Mouse (Mus musculus) cortical plate, adult 2 months (tissue): Measurements from ENCODE around the gene Man2a1. TPM values are rescaled to one million over a fixed set of nuclear protein-coding genes. Genes with fewer than 3 reads are reported as not detected.

Source experiments
- H3K27ac ChIP-seq: fragments of 200-500 bp; 2 replicates; pipeline ENCODE4 v1.5.1; 2012; ENCODE audit warnings: low read length, control low read depth, inconsistent platforms; ENCODE audit not compliant: insufficient read depth
- H3K4me1 ChIP-seq: fragments of 200-500 bp; 2 replicates; pipeline ENCODE4 v1.6.1; 2011; ENCODE audit warnings: low read length; ENCODE audit not compliant: control insufficient read depth, insufficient read depth
- H3K4me3 ChIP-seq: fragments of 200-500 bp; 2 replicates; pipeline ENCODE4 v1.5.1; 2011; ENCODE audit warnings: mild to moderate bottlenecking, low read length, control low read depth; ENCODE audit not compliant: insufficient read depth
- CTCF ChIP-seq: fragments of 200-500 bp; IDR thresholded peaks from 2 replicates; pipeline ENCODE4 v1.5.1; 2011; ENCODE audit warnings: mild to moderate bottlenecking, control low read depth, low read length; ENCODE audit not compliant: insufficient read depth; ENCODE audit errors: extremely low read depth
- POLR2A ChIP-seq: fragments of 200-500 bp; IDR thresholded peaks from 2 replicates; pipeline ENCODE4 v1.6.1; 2011; ENCODE audit warnings: mild to moderate bottlenecking, low read length, control low read depth; ENCODE audit not compliant: insufficient read depth; ENCODE audit errors: extremely low read depth
- polyA plus RNA-seq: library from polyadenylated mRNA; depleted of rRNA; stranded (reverse); fragments of >200 nt; gene quantifications from 2 replicates; pipeline ENCODE4 v1.2.3, GENCODE M21; 2012

The Man2a1 gene
- polyA plus RNA-seq, 1 experiment: 11.7 TPM

GRCm38 (mm10) chr17:64601751-64602578 lies 1.4 kb downstream of the Man2a1 start:
- Histone ChIP-seq H3K4me1 (peaks cover 3% of the 10 kb centered on the region; the same call in 1 of the 2 replicates), H3K27ac (peak overlapping the region; percentile 6; the same call in 1 of the 2 replicates), H3K4me3 (peak overlapping the region; percentile 71)
- TF ChIP-seq POLR2A (no peak), CTCF (peak; percentile 41)

DNA sequence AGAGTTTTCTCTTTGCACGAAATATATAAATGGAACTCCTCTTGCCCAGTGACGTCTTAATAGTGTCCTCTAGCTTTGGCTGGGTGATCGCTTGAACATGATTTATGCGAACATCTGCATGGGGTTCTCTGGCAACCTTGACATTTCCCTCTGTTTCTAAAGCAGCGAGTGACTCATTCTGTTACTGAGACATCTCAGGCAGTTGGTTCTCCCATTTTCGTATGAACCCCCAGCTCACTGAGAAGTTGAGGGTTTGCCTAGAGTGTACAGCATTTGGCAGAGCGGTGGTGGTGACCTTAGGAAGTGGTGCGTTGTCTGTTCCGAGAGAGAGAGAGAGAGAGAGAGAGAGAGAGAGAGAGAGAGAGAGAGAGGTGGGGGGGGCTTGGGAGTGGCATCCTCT lies 2.6 kb downstream of the Man2a1 start:
- H3K4me1 ChIP-seq: peaks cover 3% of the 10 kb centered on the region; the same call in 1 of the 2 replicates
- H3K4me3 ChIP-seq: peak overlapping the region; percentile 71
- H3K27ac ChIP-seq: no peak overlapping the region
- no peak for TF ChIP-seq CTCF
- TF ChIP-seq POLR2A: no peak

DNA sequence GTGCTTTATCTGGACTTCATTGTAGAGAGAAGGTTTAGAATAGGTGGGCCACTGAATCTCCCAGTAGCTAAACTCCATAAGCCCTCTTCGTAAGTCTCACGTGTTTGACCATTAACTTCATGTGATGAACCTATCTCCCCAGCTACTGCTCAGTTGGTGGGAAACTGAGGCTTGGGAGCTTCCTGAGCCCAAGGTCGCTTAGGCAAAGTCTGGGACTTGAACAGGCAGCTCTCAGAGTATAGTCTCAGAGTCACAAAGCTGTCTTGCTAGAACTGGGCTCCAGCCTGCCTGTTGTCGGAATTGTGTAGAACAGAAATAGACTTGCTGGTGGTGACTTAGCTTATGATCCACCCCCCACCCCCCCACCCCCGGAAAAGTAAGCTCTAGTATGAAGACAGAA lies 3.0 kb downstream of the Man2a1 start:
- TF ChIP-seq CTCF (no peak), POLR2A (no peak)
- peak overlapping the region; percentile 71 for H3K4me3 ChIP-seq
- no peak overlapping the region for H3K27ac ChIP-seq
- H3K4me1 ChIP-seq: peaks cover 3% of the 10 kb centered on the region; the same call in 1 of the 2 replicates

- TF ChIP-seq CTCF (no peak), POLR2A (no peak)
- H3K4me3 ChIP-seq: peak overlapping the region; percentile 71; the same call in 1 of the 2 replicates
- H3K27ac ChIP-seq: no peak overlapping the region
- peaks cover 3% of the 10 kb centered on the region; the same call in 1 of the 2 replicates for H3K4me1 ChIP-seq
Observed at GRCm38 (mm10) chr17:64604163-64604562, 3.6 kb downstream of the Man2a1 start.

- TF ChIP-seq POLR2A (no peak), CTCF (no peak)
- no peak overlapping the region for H3K4me3 ChIP-seq
- no peak overlapping the region for H3K27ac ChIP-seq
- peaks cover 8% of the 10 kb centered on the region for H3K4me1 ChIP-seq
Observed at GRCm38 (mm10) chr17:64608228-64608627, 7.7 kb downstream of the Man2a1 start.

DNA sequence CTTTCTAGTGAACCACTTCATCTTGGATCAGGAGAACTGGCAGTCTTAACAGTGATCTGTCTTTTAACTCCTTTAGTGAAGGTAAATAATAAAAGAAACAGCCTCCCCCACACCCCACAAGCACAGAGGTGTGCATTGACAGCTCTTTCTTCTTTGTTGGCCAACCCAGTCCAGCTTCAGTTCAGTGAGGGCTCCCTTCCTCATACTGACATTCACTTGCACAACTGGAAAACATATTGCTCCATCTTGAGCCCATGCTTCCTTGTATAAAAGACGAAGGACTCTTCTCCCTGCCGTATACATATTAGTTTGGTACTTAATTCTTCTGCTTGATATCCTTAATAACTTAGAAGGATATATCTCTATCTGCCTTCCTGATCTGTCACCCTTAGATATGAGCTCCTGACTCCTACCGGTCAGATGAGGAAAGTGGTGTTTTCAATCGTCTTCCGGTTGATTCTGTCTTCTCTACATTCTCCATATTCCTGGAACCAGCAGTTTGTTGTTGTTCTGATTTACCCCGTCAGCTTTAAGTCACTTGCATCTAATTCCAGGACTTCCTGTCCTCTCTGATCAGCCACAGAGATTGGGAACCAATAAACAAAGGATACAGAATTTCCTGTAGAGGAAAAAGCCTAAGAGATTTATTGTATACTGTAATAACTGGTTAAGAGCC lies 8.5 kb downstream of the Man2a1 start:
- no peak for TF ChIP-seq CTCF
- TF ChIP-seq POLR2A: no peak
- Histone ChIP-seq H3K4me1 (peaks cover 6% of the 10 kb centered on the region), H3K27ac (no peak overlapping the region), H3K4me3 (no peak overlapping the region)

DNA sequence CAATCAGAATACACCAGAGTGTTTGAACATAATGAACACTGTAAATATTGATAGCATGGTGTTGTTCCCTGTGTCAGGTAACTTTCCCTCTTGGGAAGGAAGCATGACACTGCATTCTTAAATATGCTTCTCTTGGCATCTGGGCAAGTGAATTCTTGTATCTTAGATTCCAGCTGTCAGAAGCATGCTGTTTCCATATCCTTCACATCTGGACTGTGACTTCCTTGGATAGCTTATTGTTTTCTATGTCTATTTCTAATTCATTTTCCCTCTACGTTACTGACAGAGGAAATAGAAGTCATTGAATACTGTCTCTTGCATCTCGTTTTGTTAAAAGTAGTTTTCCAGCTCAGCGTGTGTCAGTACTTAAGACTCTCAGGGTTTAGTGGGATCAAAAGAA lies 9.2 kb downstream of the Man2a1 start:
- TF ChIP-seq POLR2A (no peak), CTCF (no peak)
- Histone ChIP-seq H3K4me1 (peaks cover 4% of the 10 kb centered on the region), H3K4me3 (no peak overlapping the region), H3K27ac (no peak overlapping the region)

GRCm38 (mm10) chr17:64611426-64611825 lies 10.9 kb downstream of the Man2a1 start:
- TF ChIP-seq CTCF (no peak), POLR2A (no peak)
- no peak overlapping the region for H3K27ac ChIP-seq

GRCm38 (mm10) chr17:64612135-64612885 lies 11.8 kb downstream of the Man2a1 start:
- Histone ChIP-seq H3K4me1 (peaks cover 4% of the 10 kb centered on the region), H3K4me3 (no peak overlapping the region), H3K27ac (0 out of 2 replicates have a peak overlapping the region, but pooled peaks have one; percentile 32)
- no peak for TF ChIP-seq POLR2A
- no peak for TF ChIP-seq CTCF

More at GRCm38 (mm10) chr17:64611426-64611825, 10.9 kb downstream of the Man2a1 start:
- Histone ChIP-seq H3K4me3 (no peak overlapping the region), H3K4me1 (peaks cover 4% of the 10 kb centered on the region)

- TF ChIP-seq POLR2A: no peak
- no peak for TF ChIP-seq CTCF
- peaks cover 4% of the 10 kb centered on the region for H3K4me1 ChIP-seq
- no peak overlapping the region for H3K27ac ChIP-seq
- no peak overlapping the region for H3K4me3 ChIP-seq
Observed at GRCm38 (mm10) chr17:64612930-64613329, 12.4 kb downstream of the Man2a1 start.
